Mouse (Mus musculus) monocyte, adult 5-6 weeks (primary cell): ENCODE measurements around the gene Thap3. TPM values are rescaled to one million over a fixed set of nuclear protein-coding genes. Genes with fewer than 3 reads are reported as not detected.
A peak's percentile ranks its signal among the peaks of the same experiment; 100 is the strongest.

Experiments
- ATAC-seq: fragments of 153-309, 156-312 bp; replicated peaks from 2 replicates; pipeline ENCODE4 v1.8.0; 2017; ENCODE audit warnings: mild to moderate bottlenecking; ENCODE audit not compliant: low TSS enrichment, insufficient number of reproducible peaks, severe bottlenecking, poor library complexity, low FRiP score
- total RNA-seq: library from RNA; stranded (forward); fragments of 200-1000, 200-491, 200-594 nt; gene quantifications from 3 replicates; pipeline ENCODE4 v1.2.3, GENCODE M21; 2017

Gene Thap3
- total RNA-seq, 1 experiment from 2014 or later: 7.5 TPM

DNA sequence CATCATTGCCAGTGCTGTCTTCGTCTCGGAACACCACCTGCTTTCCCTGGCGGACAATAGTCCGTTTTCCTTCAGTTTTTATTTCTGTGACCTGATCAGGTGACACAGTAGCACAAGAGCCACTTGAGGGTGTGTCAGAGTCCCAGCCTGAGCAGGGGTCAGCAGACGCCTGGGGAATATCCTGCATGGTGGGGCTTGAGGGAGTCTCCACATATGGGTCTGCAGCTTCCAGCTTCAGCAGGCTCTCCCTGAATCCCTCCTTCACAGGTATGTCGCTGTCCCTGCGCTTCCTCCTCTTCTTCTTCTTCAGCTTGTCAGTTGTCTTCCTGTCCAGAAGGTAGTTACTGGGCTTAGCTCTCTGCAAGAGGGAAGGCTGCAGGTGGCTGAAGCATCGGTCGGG lies 3.3 kb upstream of the Thap3 start:
- no peak for ATAC-seq

DNA sequence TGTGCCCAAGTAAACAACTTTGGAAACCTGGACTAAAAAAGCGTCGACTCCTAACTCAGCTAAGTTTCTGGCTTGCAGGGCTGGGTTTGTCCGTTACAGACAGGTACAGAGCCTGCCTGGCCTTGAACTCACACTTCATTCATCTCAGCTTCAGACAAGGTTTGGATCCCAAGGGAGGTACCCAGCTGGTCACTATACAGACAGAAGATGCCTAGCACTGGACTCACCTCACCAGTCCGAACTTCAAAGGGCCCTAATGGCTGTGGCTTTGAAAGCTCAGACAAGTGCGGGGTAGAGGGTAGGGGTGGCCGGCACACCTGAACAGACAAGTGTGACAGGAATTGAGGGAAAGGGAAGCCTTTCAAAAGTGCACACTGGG lies 302 bp upstream of the Thap3 start:
- no peak for ATAC-seq

DNA sequence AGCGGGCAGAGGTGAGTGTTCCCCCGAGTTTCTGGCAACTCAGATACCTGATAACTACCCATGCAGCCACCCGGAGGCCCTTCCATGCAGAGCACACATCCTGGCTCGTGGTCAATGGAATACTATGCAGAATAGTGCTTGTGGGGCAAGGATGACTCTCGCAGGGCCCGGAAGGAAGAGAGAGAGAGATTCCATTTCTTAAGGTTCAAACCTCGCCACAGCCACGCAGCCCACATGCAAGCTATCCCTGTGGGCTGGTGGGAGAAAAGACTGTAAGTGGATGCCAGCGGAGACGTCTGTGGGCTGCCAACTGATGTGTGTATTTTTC lies 819 bp downstream of the Thap3 start:
- no peak for ATAC-seq

DNA sequence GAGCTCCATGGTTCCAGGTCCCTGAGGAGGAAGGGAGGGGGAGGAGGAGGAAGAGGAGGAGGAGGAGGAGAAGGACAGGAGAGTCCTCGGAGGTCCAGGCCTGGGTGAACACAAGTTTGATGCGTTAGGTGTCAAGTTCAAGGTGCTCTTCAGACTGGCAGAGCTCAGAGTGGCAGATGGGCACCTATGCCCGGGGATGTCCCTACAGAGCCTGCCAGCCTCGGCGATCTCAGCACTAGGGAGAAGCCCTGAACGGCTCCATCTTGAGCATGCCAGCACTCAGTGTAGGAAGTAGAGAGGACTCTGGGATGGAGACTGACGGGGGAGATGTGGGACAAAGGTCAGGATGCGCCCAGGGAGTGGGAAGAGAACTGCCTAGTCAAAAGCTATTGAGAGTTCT lies 2.1 kb downstream of the Thap3 start:
- ATAC-seq: no peak

DNA sequence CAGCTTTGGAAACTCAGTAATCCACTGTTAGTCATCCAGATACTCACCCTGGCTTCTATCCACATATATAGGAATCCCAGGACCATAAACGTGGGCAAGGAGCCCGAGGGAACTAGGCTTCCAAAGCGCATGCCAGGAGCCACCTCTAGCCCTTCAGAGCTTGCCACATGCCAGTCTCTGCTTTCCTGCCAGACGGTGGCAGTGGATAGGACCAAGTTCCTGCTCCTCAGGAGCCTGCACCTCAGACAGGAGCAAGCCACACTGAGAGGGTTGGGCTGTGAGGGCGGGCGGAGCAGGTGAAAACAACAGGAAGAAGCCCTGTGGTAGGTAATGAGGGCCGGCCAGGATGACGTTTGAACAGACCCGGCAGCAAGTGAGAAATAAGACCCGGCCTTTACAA lies 2.9 kb downstream of the Thap3 start:
- no peak for ATAC-seq

DNA sequence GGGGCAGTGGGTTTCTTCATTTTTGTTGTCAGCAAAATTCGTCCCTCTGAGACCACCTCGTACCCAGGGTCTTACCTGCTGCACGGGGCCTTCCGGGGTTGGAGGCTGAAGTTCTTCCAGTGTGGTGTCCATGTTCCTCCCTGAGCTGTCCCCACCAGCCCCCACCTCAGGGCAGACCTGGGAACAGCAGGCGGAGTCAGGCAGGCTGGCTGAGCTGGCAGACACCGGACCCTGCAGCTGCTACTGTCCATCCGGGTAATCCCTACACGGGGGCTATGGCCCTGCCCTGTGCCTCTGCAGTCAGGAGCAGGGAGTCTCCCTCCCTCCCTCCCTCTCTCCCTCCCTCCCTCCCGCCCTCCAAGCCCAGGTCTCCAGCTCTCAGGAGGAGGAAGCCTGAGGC lies 5.2 kb downstream of the Thap3 start:
- ATAC-seq: no peak

DNA sequence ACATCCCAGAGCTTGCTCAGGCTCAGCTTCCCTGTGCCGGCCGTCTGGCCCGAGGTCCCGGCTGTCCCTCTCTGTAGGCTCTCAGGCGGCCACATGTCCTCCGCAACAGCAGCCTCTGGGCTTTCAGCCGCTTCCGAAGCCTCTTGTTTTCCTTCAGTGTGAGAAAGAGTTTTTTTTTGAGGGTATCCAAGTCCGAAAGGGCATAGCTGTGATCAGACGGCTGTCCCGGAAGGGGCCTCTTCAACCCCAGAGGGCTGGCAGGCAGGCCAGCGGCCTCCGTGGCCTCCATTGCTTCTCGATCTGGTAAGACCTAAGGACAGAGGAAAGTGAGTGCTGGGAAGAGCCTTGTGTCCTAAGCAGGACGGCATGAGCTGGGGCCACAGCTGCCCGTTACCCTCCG lies 5.8 kb downstream of the Thap3 start:
- ATAC-seq: no peak

DNA sequence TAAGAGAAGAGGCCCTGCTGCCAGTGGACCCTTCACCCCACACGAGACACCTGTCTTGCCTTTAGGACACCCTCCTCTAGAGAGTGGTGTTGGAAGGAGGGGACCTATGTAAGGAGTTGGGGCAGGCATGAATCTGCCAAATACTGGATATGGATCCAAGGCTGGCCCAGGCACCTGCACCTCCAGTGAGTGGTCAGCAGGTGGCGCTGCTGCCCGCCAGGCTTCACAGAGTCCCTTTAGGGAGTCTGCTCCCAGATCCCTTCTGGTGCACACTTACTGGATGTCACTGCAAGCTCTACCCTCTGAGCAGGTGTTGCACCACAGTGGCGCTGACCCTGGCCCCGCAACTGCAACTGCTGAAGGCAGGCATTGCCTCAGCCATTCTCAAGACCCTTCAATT lies 7.4 kb downstream of the Thap3 start:
- ATAC-seq: peak; percentile 77

DNA sequence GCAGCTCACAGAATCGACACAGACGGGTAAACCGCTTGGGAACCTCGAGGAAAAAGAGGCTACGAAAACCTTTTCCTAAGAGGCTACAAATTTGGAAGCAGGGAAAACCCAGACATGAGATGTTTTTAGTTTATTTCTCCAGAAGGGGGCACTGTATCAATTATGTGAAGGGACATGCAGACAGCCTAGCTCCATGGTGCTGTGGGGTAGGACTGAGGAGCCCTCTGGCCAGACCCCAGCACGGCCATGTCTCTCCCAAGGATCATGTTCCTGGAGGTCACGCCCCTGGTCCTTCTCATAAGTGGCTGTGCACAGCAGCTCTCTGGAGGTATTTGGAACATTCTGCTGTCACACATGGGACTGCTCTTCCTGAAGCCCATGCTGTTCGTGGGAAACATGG lies 8.1 kb downstream of the Thap3 start:
- no peak for ATAC-seq

DNA sequence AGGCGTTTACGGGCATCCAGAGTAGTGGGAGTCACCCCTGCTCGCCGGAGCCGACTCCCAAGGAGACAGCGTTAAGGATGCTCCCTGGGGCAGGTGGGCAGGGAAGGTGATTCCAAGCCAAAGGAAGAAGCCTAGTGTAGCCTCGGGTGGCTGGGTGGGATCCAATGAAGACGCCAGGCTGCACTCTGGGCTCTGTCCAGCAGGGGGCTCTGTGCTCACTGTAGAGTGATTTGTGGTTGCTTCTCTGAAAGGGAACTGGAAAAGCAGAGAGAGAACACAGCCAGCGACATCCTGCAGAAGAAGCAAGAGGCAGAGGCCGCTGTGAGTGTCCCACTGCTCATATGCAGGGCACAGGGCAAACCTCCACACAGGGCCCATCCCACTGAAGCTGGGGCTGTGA lies 11.0 kb downstream of the Thap3 start:
- peak; percentile 51 for ATAC-seq

DNA sequence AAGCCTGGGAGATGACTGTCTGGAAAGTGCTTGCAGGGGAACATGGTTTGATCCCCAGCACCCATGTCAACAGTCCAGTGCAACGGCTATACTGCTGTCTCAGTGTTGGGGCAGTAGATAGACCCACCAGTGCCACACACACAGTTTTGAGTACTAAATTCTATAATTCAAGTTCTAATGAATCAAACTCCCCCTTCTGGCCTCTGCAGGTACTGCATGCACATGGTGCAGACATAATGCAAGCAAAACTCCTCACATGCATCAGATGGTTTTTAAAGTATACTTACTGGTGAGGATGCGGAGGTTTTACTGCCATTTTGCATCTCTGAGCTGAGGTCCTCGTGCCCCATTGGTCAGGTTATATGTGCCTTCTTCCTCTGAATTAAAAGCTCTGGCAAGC lies 13.4 kb downstream of the Thap3 start:
- ATAC-seq: no peak

DNA sequence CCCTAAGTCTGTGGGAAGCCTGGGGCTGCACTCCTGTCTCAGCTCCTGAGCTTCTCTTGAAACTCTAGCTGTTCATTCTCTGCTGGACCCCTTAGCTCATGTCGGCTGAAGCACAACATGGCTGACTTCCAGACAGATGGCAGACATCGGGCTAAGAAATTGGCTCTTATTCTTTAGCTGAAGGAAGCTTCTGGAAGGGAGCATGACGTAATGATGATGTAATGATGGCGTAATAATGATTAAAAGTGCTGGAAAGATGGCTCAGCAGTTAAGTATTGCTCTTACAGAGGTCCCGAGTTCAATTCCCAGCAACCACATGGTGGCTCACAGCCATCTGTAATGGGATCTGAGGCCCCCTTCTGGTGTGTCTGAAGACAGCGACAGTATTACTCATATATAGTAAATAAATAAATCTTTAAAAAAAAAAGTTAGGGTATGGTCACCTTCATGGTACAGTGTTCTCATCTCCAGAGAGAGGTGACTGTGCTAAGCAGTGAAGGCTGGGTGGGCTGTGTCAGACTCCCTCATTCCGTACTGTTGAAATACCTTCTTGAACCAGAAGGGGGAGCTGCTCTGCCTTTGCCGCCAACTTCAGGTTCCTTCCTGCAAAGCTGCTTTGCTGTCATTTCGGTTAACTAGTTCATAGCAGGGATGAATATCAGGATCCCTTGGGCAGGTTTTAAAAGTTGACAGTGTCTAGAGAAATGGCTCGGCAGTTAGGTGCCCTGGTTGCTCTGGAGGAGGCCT lies 16.4 kb downstream of the Thap3 start:
- no peak for ATAC-seq

DNA sequence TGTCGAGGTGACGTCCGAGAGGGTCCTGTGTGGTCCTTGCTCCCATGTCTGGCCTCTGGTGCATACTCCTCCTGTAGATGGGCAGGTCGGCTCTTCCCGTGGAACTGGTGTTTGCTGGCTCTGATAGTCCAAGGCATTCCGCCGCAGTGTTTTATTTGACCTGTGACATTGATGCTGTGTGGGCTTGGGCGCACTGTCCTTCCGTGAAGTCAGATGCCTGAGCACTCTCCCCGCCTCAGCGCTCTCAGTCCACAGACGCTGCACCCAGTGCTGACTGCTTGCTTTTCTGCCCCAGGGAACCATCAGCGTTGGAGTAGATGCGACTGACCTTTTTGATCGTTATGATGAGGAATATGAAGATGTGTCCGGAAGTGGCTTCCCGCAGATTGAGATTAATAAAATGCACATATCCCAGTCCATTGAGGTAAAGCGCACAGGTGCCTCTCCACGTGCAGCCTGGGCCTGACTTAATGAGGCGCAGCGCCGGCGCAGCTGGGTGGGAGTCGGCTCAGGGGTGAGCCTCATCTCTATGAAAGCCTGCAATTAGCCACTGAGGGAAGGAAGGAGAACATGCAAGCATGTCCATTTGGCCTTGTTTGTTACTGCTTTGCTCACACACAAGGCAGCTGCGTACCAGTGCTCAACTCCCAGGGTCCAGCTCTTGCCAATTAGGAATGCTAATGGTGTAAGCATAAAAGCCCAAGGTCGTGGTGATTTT lies 20.4 kb downstream of the Thap3 start:
- no peak for ATAC-seq

DNA sequence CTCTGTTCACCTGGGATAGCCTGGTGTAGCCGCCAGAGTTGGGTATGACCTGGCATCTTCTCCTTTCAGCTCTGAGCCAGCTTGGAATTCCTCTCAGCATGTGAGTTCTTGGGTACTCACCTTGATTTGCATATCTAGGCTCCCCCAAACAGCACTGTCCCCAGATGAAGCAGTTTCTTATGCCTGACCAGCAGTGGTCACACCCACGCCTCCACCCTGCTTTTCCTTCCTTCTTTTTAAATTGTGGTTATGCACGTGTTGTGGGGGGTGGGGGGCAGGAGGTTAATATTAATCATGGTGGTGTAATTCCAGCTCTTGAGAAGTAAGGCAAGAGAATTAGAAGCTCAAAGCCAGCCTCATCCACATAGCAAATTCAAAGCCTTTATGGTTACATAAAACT lies 26.0 kb downstream of the Thap3 start:
- peak; percentile 76 for ATAC-seq

DNA sequence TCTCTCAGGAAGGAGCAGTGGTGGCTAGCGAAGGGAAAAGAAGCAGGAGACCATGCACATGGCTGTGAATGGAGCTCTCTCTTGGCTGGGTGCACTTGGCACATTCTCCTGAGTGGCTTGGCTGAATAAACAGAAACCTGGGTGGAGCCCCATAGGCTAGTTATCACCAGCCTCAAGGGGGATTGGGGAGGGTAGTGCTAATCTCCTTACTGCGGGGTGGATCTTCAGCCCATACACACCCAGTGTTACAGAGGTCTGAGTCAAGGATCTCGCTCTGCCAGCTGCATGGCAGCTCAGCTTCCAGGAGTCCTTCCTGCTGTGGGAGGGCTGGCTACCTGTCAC lies 28.3 kb downstream of the Thap3 start:
- ATAC-seq: no peak

DNA sequence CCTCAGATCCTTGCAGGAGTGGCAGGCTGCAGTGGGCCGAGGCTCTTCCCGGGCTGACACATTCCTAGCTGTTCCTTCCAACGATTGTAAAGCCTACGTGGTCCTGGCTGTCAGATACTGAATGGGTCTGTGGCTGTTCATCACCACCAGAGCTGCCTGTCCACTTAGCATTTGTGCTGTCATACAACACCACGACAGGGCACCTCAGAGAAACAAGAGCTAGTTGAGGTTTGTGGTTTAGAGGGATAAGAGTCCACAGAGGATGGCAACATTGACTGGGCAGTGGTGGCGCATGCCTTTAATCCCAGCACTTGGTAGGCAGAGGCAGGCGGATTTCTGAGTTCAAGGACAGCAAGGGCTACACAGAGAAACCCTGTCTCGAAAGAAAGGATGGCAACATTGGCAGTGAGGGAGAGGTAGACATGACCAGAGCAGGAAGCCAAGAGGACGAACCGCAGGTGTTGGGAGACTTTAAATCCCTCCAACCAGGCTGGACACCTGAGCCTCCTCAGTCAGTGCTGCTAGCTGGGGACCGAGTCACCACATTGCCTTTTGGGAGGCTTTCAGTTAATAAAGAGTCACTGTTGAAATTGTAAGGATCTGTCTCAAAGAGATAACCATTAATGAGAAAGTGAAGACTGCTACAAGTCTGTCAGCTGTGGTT lies 28.8 kb downstream of the Thap3 start:
- ATAC-seq: no peak

DNA sequence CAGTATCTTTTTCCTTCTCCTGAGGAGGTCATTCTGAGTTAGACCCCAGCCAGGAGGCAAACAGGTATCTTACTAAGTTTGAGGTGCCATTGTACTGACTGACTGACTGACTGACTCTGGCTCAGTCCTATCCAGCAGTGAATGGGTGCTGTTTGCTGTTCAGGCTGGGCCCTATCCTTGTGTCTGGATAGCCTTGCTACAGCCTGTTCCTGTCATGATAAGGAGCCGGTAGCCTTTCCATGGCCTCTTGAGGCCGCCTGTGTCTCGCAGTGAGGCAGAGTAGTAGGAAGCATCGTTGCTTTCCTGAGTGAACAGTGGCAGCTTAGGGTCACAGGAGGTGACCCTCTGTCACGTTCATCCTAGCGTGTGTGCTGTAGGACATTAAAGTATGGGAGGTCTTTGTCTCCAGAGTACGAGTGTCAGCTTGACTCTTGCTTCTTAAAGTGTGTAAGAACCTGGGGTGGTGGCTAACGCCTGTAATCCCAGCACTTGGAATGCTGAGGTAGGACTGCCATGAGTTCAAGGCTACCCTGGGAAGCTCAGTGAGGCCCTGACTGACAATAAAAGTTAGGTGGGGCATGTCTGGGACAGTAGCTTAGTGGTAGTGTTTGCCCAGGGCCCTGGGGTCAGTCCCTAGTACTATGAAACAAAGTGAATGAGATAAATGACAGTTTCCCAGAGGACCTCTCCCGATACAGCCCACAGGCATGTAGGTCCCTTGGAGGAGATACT lies 31.0 kb downstream of the Thap3 start:
- ATAC-seq: no peak

DNA sequence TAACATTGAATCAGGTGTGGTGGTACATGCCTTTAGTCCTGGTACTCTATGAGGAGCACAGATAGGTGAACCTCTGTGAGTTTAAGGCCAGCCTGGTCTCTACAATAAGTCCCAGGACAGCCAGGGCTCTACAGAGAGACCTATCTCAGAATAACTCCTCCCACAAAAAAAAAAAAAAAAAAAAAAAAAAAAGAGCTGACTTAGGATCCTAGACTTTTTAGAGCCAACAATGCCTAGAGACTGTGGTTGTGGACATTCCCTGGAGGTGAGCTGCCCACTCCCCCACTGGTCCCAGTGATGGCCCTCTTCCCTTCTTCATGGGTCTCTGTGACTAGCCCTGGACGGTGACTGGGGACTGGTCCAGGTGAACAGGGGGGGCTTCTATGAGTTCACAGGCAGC lies 33.0 kb downstream of the Thap3 start:
- ATAC-seq: no peak

DNA sequence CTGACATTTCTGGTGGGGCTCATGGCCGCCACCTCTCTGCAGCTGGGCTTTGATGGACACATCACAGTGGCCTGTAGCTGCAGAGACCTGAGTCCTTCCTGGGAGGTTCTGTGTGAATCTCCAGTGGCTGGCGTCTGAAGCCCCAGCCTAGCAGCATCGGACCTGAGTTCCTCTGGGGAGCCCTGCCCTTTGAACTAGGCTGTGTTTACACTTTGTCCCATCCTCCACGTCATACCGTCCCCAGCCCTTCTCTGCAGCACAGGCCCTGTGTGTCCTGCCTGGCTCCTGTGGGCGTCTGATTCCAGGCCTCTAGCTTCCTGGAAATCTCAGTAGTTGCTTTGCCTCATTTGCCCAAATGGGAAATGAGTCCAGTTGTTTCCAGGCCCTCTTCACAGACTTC lies 35.6 kb downstream of the Thap3 start:
- no peak for ATAC-seq
